Mouse (Mus musculus) heart, adult 2 months (tissue): Measurements from ENCODE around the gene Mettl21c. TPM values are rescaled to one million over a fixed set of nuclear protein-coding genes. Genes with fewer than 3 reads are reported as not detected.
A peak's percentile ranks its signal among the peaks of the same experiment; 100 is the strongest.

Experiments
- DNase-seq, 2 experiments: peaks; one replicate each; pipeline ENCODE4 v3.0.0; 2021
- H3K27ac ChIP-seq: fragments of 200-600 bp; 2 replicates; pipeline ENCODE4 v1.8.1; 2022
- H3K27me3 ChIP-seq: fragments of 200-500 bp; 2 replicates; pipeline ENCODE4 v1.6.1; 2012; ENCODE audit warnings: mild to moderate bottlenecking, low read length, inconsistent platforms, mixed read lengths; ENCODE audit not compliant: control insufficient read depth, insufficient read depth
- H3K36me3 ChIP-seq: fragments of 200-500 bp; 2 replicates; pipeline ENCODE4 v1.6.1; 2012; ENCODE audit warnings: low read length, inconsistent platforms; ENCODE audit not compliant: control insufficient read depth, insufficient read depth
- H3K4me1 ChIP-seq: fragments of 200-500 bp; 2 replicates; pipeline ENCODE4 v1.6.1; 2011; ENCODE audit warnings: low read length; ENCODE audit not compliant: control insufficient read depth, insufficient read depth
- H3K4me3 ChIP-seq: fragments of 200-600 bp; 2 replicates; pipeline ENCODE4 v1.8.1; 2022
- H3K79me2 ChIP-seq: fragments of 200-500 bp; replicated peaks from 2 replicates; pipeline ENCODE4 v1.6.1; 2012; ENCODE audit warnings: mild to moderate bottlenecking, inconsistent platforms, low read length, moderate library complexity, mixed read lengths; ENCODE audit not compliant: control insufficient read depth, insufficient read depth
- H3K9ac ChIP-seq: fragments of 200-500 bp; 2 replicates; pipeline ENCODE4 v1.6.1; 2012; ENCODE audit warnings: low read depth, mild to moderate bottlenecking, control low read depth, inconsistent platforms, low read length, mixed read lengths
- CTCF ChIP-seq: fragments of 200-600 bp; IDR thresholded peaks from 2 replicates; pipeline ENCODE4 v1.8.1; 2022; ENCODE audit warnings: antibody characterized with exemption, mild to moderate bottlenecking, moderate library complexity
- EP300 ChIP-seq: fragments of 200-500 bp; IDR thresholded peaks from 2 replicates; pipeline ENCODE4 v1.6.1; 2011; ENCODE audit warnings: low read depth, low read length, control low read depth; ENCODE audit not compliant: insufficient read depth
- POLR2A ChIP-seq: fragments of 200-500 bp; IDR thresholded peaks from 2 replicates; pipeline ENCODE4 v1.6.1; 2011; ENCODE audit warnings: mild to moderate bottlenecking, low read depth, low read length, control low read depth; ENCODE audit not compliant: insufficient read depth
- WGBS: fragments of 180-500 bp; shearing (Covaris S2); methylation state at CpG from one replicate; pipeline ENCODE4 v1.1.7; 2018; 5-methylcytosine and 5-hydroxymethylcytosine counted together
- intact Hi-C: fragments of 180-260 bp; cut with DNase I; formaldehyde crosslinking; loops from one replicate; pipeline ENCODE4 v1.15.1; 2025
- polyA plus RNA-seq: library from polyadenylated mRNA; depleted of rRNA; stranded (reverse); fragments of >200 nt; gene quantifications from 2 replicates; pipeline ENCODE4 v1.2.3, GENCODE M21; 2012
- total RNA-seq, 2 experiments: library from RNA; stranded (reverse); gene quantifications; 2 replicates each; pipeline ENCODE4 v1.2.3; 2021

Gene Mettl21c
- total and polyA plus RNA-seq, 3 experiments = not detected

- intact Hi-C loops = no loop called here
- Histone ChIP-seq H3K79me2 (no peaks in the 10 kb centered on the region), H3K4me1 (no peaks in the 10 kb centered on the region), H3K4me3 (no peak overlapping the region), H3K9ac (no peak overlapping the region), H3K27me3 (no peaks in the 10 kb centered on the region), H3K36me3 (no peaks in the 10 kb centered on the region), H3K27ac (no peak overlapping the region)
- WGBS = 87% methylated on average over 2 of the region's 2 CpGs
- no peak for DNase-seq
- TF ChIP-seq CTCF = no peak
- no peak for TF ChIP-seq POLR2A
- no peak for TF ChIP-seq EP300
Measured at GRCm38 (mm10) chr1:44015556-44015955, 4.3 kb downstream of the Mettl21c start.

- intact Hi-C loops = loop anchor here (5.0 kb wide), 1 partner anchor 42 kb away; no protein-coding TSS in a partner anchor
- no peaks in the 10 kb centered on the region for H3K27me3 ChIP-seq
- TF ChIP-seq EP300 = no peak
- TF ChIP-seq POLR2A = no peak
- no peak for TF ChIP-seq CTCF
- H3K79me2 ChIP-seq = no peaks in the 10 kb centered on the region
- no peaks in the 10 kb centered on the region for H3K4me1 ChIP-seq
- peaks cover 5% of the 10 kb centered on the region; the same call in 1 of the 2 replicates for H3K36me3 ChIP-seq
- H3K9ac ChIP-seq = no peak overlapping the region
- no peak for DNase-seq
- no peak overlapping the region for H3K27ac ChIP-seq
- WGBS = 97% methylated on average over 2 of the region's 2 CpGs
- no peak overlapping the region for H3K4me3 ChIP-seq
Measured at GRCm38 (mm10) chr1:44004513-44004912, 15.3 kb downstream of the Mettl21c start.

GRCm38 (mm10) chr1:43996914-43997589 lies 22.8 kb downstream of the Mettl21c start:
- TF ChIP-seq POLR2A = no peak
- TF ChIP-seq EP300 = no peak
- no peak for TF ChIP-seq CTCF
- no peak overlapping the region for H3K4me3 ChIP-seq
- DNase-seq = no peak
- no peaks in the 10 kb centered on the region for H3K27me3 ChIP-seq
- H3K36me3 ChIP-seq = peaks cover 3% of the 10 kb centered on the region
- no peak overlapping the region for H3K27ac ChIP-seq
- WGBS = 93% methylated on average over 4 of the region's 4 CpGs
- no peak overlapping the region for H3K9ac ChIP-seq
- intact Hi-C loops = no loop called here
- no peaks in the 10 kb centered on the region for H3K4me1 ChIP-seq
- no peaks in the 10 kb centered on the region for H3K79me2 ChIP-seq

GRCm38 (mm10) chr1:43971089-43971488 lies 48.7 kb downstream of the Mettl21c start:
- H3K9ac ChIP-seq = no peak overlapping the region
- WGBS = 66% methylated on average over 3 of the region's 3 CpGs
- H3K79me2 ChIP-seq = no peaks in the 10 kb centered on the region
- intact Hi-C loops = no loop called here
- H3K36me3 ChIP-seq = peaks cover 2% of the 10 kb centered on the region
- H3K27me3 ChIP-seq = no peaks in the 10 kb centered on the region
- H3K27ac ChIP-seq = no peak overlapping the region
- H3K4me3 ChIP-seq = no peak overlapping the region
- H3K4me1 ChIP-seq = no peaks in the 10 kb centered on the region
- TF ChIP-seq CTCF (no peak), EP300 (no peak), POLR2A (no peak)
- DNase-seq = no peak

GRCm38 (mm10) chr1:43969361-43969760 lies 50.5 kb downstream of the Mettl21c start:
- H3K36me3 ChIP-seq = peaks cover 2% of the 10 kb centered on the region
- intact Hi-C loops = no loop called here
- 79% methylated on average over 3 of the region's 3 CpGs for WGBS
- H3K4me1 ChIP-seq = no peaks in the 10 kb centered on the region
- DNase-seq = no peak
- no peaks in the 10 kb centered on the region for H3K27me3 ChIP-seq
- TF ChIP-seq POLR2A (no peak), EP300 (no peak), CTCF (no peak)
- no peak overlapping the region for H3K4me3 ChIP-seq
- no peak overlapping the region for H3K9ac ChIP-seq
- no peaks in the 10 kb centered on the region for H3K79me2 ChIP-seq
- no peak overlapping the region for H3K27ac ChIP-seq

- Histone ChIP-seq H3K4me1 (no peaks in the 10 kb centered on the region), H3K27ac (no peak overlapping the region), H3K79me2 (no peaks in the 10 kb centered on the region), H3K9ac (no peak overlapping the region), H3K36me3 (peaks cover 2% of the 10 kb centered on the region), H3K4me3 (no peak overlapping the region), H3K27me3 (no peaks in the 10 kb centered on the region)
- intact Hi-C loops = no loop called here
- TF ChIP-seq CTCF (peak; percentile 45), EP300 (no peak), POLR2A (no peak)
- WGBS = 87% methylated on average over 4 of the region's 4 CpGs
- no peak for DNase-seq
Measured at GRCm38 (mm10) chr1:43966756-43967155, 53.1 kb downstream of the Mettl21c start.
